Mouse (Mus musculus): ENCODE results near the gene Bclaf1.

GRCm38 (mm10) chr10:20377621-20378020, 65.4 kb downstream of the Bclaf1 start:
- TF ChIP-seq POLR2A (IDR thresholded peaks at IDR 0.05; ENCODE audit: extremely low read depth, insufficient read depth, low read length) (no peak), CTCF (IDR thresholded peaks at IDR 0.05; ENCODE audit: extremely low read depth, insufficient read depth, low read length) (no peak)
